Mouse (Mus musculus): ENCODE data around the gene Cotl1. TPM values are rescaled to one million over a fixed set of nuclear protein-coding genes. Genes with fewer than 3 reads are reported as not detected.

Gene Cotl1
- total and polyA plus RNA-seq, 2 experiments = 12.4 to 40.3 TPM

- DNase-seq (ENCODE audit: extremely low read depth, low read depth, low spot score) = peak; percentile 51
These were observed 15.5 kb downstream of the Cotl1 start for GRCm38 (mm10) chr8:119824809-119825273.

GRCm38 (mm10) chr8:119824100-119824499, 16.2 kb downstream of the Cotl1 start:
- Histone ChIP-seq H3K4me3 (ENCODE audit: insufficient read depth, low read depth, low read length) (no peak overlapping the region), H3K27me3 (ENCODE audit: control insufficient read depth, insufficient read depth, low read length) (no peaks in the 10 kb centered on the region), H3K36me3 (ENCODE audit: control insufficient read depth, insufficient read depth, low read length) (no peaks in the 10 kb centered on the region), H3K27ac (replicated peaks; ENCODE audit: insufficient read depth, low read depth, low read length) (no peak overlapping the region), H3K4me1 (ENCODE audit: control insufficient read depth, insufficient read depth, low read length) (peaks cover 10% of the 10 kb centered on the region; the same call in 1 of the 2 replicates), H3K79me2 (ENCODE audit: control insufficient read depth, insufficient read depth, low read length) (no peaks in the 10 kb centered on the region), H3K9ac (ENCODE audit: low read depth, low read length) (no peak overlapping the region)
- WGBS = 66% methylated on average over 4 of the region's 4 CpGs
- DNase-seq (ENCODE audit: extremely low read depth, low read depth, low spot score) = no peak
- TF ChIP-seq CTCF (IDR thresholded peaks at IDR 0.05; ENCODE audit: low read depth, low read length) (no peak), POLR2A (IDR thresholded peaks at IDR 0.05; ENCODE audit: extremely low read depth, insufficient read depth, low read length) (no peak)

More at GRCm38 (mm10) chr8:119824809-119825273, 15.5 kb downstream of the Cotl1 start:
- Histone ChIP-seq H3K9ac (ENCODE audit: low read depth, low read length) (no peak overlapping the region), H3K27me3 (ENCODE audit: control insufficient read depth, insufficient read depth, low read length) (no peaks in the 10 kb centered on the region), H3K79me2 (ENCODE audit: control insufficient read depth, insufficient read depth, low read length) (no peaks in the 10 kb centered on the region; the same call in 1 of the 2 replicates), H3K4me3 (ENCODE audit: insufficient read depth, low read depth, low read length) (no peak overlapping the region), H3K27ac (replicated peaks; ENCODE audit: insufficient read depth, low read depth, low read length) (peak overlapping the region; percentile 55), H3K4me1 (ENCODE audit: control insufficient read depth, insufficient read depth, low read length) (peaks cover 13% of the 10 kb centered on the region; the same call in 1 of the 2 replicates), H3K36me3 (ENCODE audit: control insufficient read depth, insufficient read depth, low read length) (no peaks in the 10 kb centered on the region)
- WGBS = 68% methylated on average over 11 of the region's 11 CpGs
- TF ChIP-seq CTCF (IDR thresholded peaks at IDR 0.05; ENCODE audit: low read depth, low read length) (no peak), POLR2A (IDR thresholded peaks at IDR 0.05; ENCODE audit: extremely low read depth, insufficient read depth, low read length) (no peak)

- WGBS = 97% methylated on average over 9 of the region's 9 CpGs
- DNase-seq (ENCODE audit: extremely low read depth, low read depth, low spot score) = no peak
- no peaks in the 10 kb centered on the region for H3K79me2 ChIP-seq (ENCODE audit: control insufficient read depth, insufficient read depth, low read length)
- TF ChIP-seq CTCF (IDR thresholded peaks at IDR 0.05; ENCODE audit: low read depth, low read length) = no peak
- no peaks in the 10 kb centered on the region for H3K27me3 ChIP-seq (ENCODE audit: control insufficient read depth, insufficient read depth, low read length)
- H3K36me3 ChIP-seq (ENCODE audit: control insufficient read depth, insufficient read depth, low read length) = no peaks in the 10 kb centered on the region
- H3K4me1 ChIP-seq (ENCODE audit: control insufficient read depth, insufficient read depth, low read length) = peaks cover 10% of the 10 kb centered on the region; the same call in 1 of the 2 replicates
- no peak overlapping the region for H3K9ac ChIP-seq (ENCODE audit: low read depth, low read length)
- H3K27ac ChIP-seq (replicated peaks; ENCODE audit: insufficient read depth, low read depth, low read length) = no peak overlapping the region
- H3K4me3 ChIP-seq (ENCODE audit: insufficient read depth, low read depth, low read length) = no peak overlapping the region
These were observed 17.1 kb downstream of the Cotl1 start for GRCm38 (mm10) chr8:119823278-119823677.

GRCm38 (mm10) chr8:119821691-119822090, 18.7 kb downstream of the Cotl1 start:
- Histone ChIP-seq H3K36me3 (ENCODE audit: control insufficient read depth, insufficient read depth, low read length) (no peaks in the 10 kb centered on the region), H3K9ac (ENCODE audit: low read depth, low read length) (no peak overlapping the region), H3K27me3 (ENCODE audit: control insufficient read depth, insufficient read depth, low read length) (no peaks in the 10 kb centered on the region), H3K4me3 (ENCODE audit: insufficient read depth, low read depth, low read length) (no peak overlapping the region), H3K4me1 (ENCODE audit: control insufficient read depth, insufficient read depth, low read length) (peaks cover 2% of the 10 kb centered on the region; the same call in 1 of the 2 replicates), H3K79me2 (ENCODE audit: control insufficient read depth, insufficient read depth, low read length) (no peaks in the 10 kb centered on the region), H3K27ac (replicated peaks; ENCODE audit: insufficient read depth, low read depth, low read length) (no peak overlapping the region)
- TF ChIP-seq CTCF (IDR thresholded peaks at IDR 0.05; ENCODE audit: low read depth, low read length) (no peak), POLR2A (IDR thresholded peaks at IDR 0.05; ENCODE audit: extremely low read depth, insufficient read depth, low read length) (no peak)
- 96% methylated on average over 6 of the region's 6 CpGs for WGBS
- DNase-seq (ENCODE audit: extremely low read depth, low read depth, low spot score) = no peak

DNA sequence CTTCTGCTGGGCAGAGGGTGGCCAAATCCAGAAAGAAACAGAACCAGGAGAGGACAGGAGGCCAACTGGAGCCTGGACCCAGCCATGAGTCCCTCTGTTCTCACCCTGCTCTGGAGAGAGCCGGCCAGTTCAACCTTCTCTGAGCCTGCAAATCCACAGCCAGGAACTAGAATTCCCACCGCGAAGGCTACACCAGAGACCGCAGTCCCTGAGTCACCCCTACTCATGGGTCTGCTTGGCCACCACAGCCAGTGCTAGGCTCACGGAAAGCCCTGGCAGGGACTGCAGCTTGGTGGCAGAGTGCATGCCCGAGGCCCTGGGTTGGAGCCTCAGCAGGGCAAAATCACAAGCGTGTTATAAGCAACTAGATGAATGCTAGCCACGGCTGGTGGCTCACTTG, 20.4 kb downstream of the Cotl1 start:
- H3K27me3 ChIP-seq (ENCODE audit: control insufficient read depth, insufficient read depth, low read length) = no peaks in the 10 kb centered on the region
- TF ChIP-seq CTCF (IDR thresholded peaks at IDR 0.05; ENCODE audit: low read depth, low read length) (no peak), POLR2A (IDR thresholded peaks at IDR 0.05; ENCODE audit: extremely low read depth, insufficient read depth, low read length) (no peak)
- no peak overlapping the region for H3K9ac ChIP-seq (ENCODE audit: low read depth, low read length)
- H3K36me3 ChIP-seq (ENCODE audit: control insufficient read depth, insufficient read depth, low read length) = no peaks in the 10 kb centered on the region
- no peak for DNase-seq (ENCODE audit: extremely low read depth, low read depth, low spot score)
- no peaks in the 10 kb centered on the region for H3K79me2 ChIP-seq (ENCODE audit: control insufficient read depth, insufficient read depth, low read length)
- H3K4me1 ChIP-seq (ENCODE audit: control insufficient read depth, insufficient read depth, low read length) = peaks cover 2% of the 10 kb centered on the region; the same call in 1 of the 2 replicates
- no peak overlapping the region for H3K4me3 ChIP-seq (ENCODE audit: insufficient read depth, low read depth, low read length)
- 93% methylated on average over 8 of the region's 8 CpGs for WGBS
- no peak overlapping the region for H3K27ac ChIP-seq (replicated peaks; ENCODE audit: insufficient read depth, low read depth, low read length)

GRCm38 (mm10) chr8:119819316-119819715, 21.0 kb downstream of the Cotl1 start:
- peaks cover 2% of the 10 kb centered on the region; the same call in 1 of the 2 replicates for H3K4me1 ChIP-seq (ENCODE audit: control insufficient read depth, insufficient read depth, low read length)
- no peaks in the 10 kb centered on the region for H3K27me3 ChIP-seq (ENCODE audit: control insufficient read depth, insufficient read depth, low read length)
- no peaks in the 10 kb centered on the region for H3K36me3 ChIP-seq (ENCODE audit: control insufficient read depth, insufficient read depth, low read length)
- no peak overlapping the region for H3K9ac ChIP-seq (ENCODE audit: low read depth, low read length)
- no peak overlapping the region for H3K4me3 ChIP-seq (ENCODE audit: insufficient read depth, low read depth, low read length)
- DNase-seq (ENCODE audit: extremely low read depth, low read depth, low spot score) = no peak
- 83% methylated on average over 7 of the region's 7 CpGs for WGBS
- TF ChIP-seq CTCF (IDR thresholded peaks at IDR 0.05; ENCODE audit: low read depth, low read length) (no peak), POLR2A (IDR thresholded peaks at IDR 0.05; ENCODE audit: extremely low read depth, insufficient read depth, low read length) (no peak)
- no peak overlapping the region for H3K27ac ChIP-seq (replicated peaks; ENCODE audit: insufficient read depth, low read depth, low read length)
- H3K79me2 ChIP-seq (ENCODE audit: control insufficient read depth, insufficient read depth, low read length) = no peaks in the 10 kb centered on the region
